Mouse (Mus musculus) midbrain, postnatal 0 days (tissue): ENCODE data around the gene Cetn2. TPM values are rescaled to one million over a fixed set of nuclear protein-coding genes. Genes with fewer than 3 reads are reported as not detected.

ENCODE experiments used
- ATAC-seq: fragments of 200-750 bp; cut with Nextera tagmentation; 2 replicates; pipeline ENCODE4 v1.8.0; 2017; ENCODE audit warnings: moderate number of reproducible peaks, mild to moderate bottlenecking, moderate TSS enrichment, moderate library complexity; ENCODE audit not compliant: low FRiP score
- DNase-seq: peaks from one replicate; pipeline ENCODE4 v3.0.0-alpha.2; 2015; ENCODE audit warnings: low spot score
- H3K27ac ChIP-seq: fragments of 300-500 bp; sonication (generic); 2 replicates; pipeline ENCODE4 v1.5.1; 2014; ENCODE audit warnings: low read depth, mild to moderate bottlenecking, low read length, mixed read lengths
- H3K27me3 ChIP-seq: fragments of 300-500 bp; sonication (generic); 2 replicates; pipeline ENCODE4 v1.6.1; 2014; ENCODE audit warnings: low read length, control low read depth, mixed read lengths; ENCODE audit not compliant: insufficient read depth
- H3K36me3 ChIP-seq: fragments of 300-500 bp; sonication (generic); 2 replicates; pipeline ENCODE4 v1.6.1; 2014; ENCODE audit warnings: low read length, control low read depth, mixed read lengths; ENCODE audit not compliant: insufficient read depth
- H3K4me1 ChIP-seq: fragments of 300-500 bp; sonication (generic); 2 replicates; pipeline ENCODE4 v1.6.1; 2014; ENCODE audit warnings: mild to moderate bottlenecking, control low read depth, antibody characterized with exemption, low read length, mixed read lengths; ENCODE audit not compliant: insufficient read depth
- H3K4me2 ChIP-seq: fragments of 300-500 bp; sonication (generic); 2 replicates; pipeline ENCODE4 v1.6.1; 2014; ENCODE audit warnings: low read depth, mild to moderate bottlenecking, low read length, mixed read lengths; ENCODE audit not compliant: poor library complexity, severe bottlenecking
- H3K4me3 ChIP-seq: fragments of 300-500 bp; sonication (generic); 2 replicates; pipeline ENCODE4 v1.5.1; 2014; ENCODE audit warnings: low read depth, mild to moderate bottlenecking, low read length, moderate library complexity
- H3K9ac ChIP-seq: fragments of 300-500 bp; sonication (generic); replicated peaks from 2 replicates; pipeline ENCODE4 v1.6.1; 2014; ENCODE audit warnings: mild to moderate bottlenecking, low read length, moderate library complexity, mixed read lengths; ENCODE audit not compliant: poor library complexity, severe bottlenecking
- H3K9me3 ChIP-seq: fragments of 300-500 bp; sonication (generic); 2 replicates; pipeline ENCODE4 v1.6.1; 2016; ENCODE audit warnings: low read length, control low read depth
- CTCF ChIP-seq: IDR thresholded peaks from 2 replicates; pipeline ENCODE4 v1.5.1; 2016; ENCODE audit warnings: antibody characterized with exemption, mild to moderate bottlenecking
- WGBS: fragments of 180-500 bp; shearing (Covaris S2); extraction: QIAGEN DNeasy Blood & Tissue Kit; methylation state at CpG from one replicate; pipeline ENCODE4 v1.1.7; 2014; 5-methylcytosine and 5-hydroxymethylcytosine counted together
- polyA plus RNA-seq: library from polyadenylated mRNA; unstranded; fragments of >200 nt; fragmentation: Nextera tagmentation; extraction: Ambion mirVana; gene quantifications from 2 replicates; pipeline ENCODE4 v1.2.1, GENCODE M21; 2015
- total RNA-seq: library from RNA; depleted of rRNA; stranded (reverse); fragments of >200 nt; gene quantifications from 2 replicates; pipeline ENCODE4 v1.2.3, GENCODE M21; 2014; rRNA removed

Cetn2 gene
- total and polyA plus RNA-seq, 2 experiments from 2014 or later, result 21.5 to 67.0 TPM

DNA sequence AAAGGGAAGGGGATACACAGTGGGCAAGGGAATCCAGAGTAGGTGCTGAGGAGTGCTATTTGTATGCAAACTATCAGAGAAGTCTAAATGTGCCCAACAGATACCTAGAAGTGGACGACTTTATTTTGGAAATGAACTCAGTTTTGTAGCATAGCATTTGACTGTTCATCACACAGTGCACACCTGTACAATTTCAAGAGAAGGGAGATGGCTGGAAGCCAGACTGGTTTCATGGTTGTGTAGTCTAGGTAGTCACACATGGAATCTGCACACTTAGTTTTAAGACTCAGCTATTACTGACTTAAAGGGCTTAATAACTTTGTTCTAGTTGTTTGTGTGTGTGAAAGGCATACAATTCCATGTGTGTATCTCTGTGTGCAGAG lies 22.2 kb downstream of the Cetn2 start:
- Histone ChIP-seq H3K36me3 (no peaks in the 10 kb centered on the region), H3K27me3 (no peaks in the 10 kb centered on the region), H3K27ac (no peak overlapping the region), H3K4me1 (no peaks in the 10 kb centered on the region), H3K4me3 (no peak overlapping the region), H3K4me2 (no peak overlapping the region), H3K9ac (no peak overlapping the region), H3K9me3 (no peaks in the 10 kb centered on the region)
- no peak for TF ChIP-seq CTCF
- 41% methylated on average over 1 of the region's 1 CpGs for WGBS
- ATAC-seq, result peak; percentile 47; the same call in 1 of the 2 replicates
- DNase-seq, result no peak

DNA sequence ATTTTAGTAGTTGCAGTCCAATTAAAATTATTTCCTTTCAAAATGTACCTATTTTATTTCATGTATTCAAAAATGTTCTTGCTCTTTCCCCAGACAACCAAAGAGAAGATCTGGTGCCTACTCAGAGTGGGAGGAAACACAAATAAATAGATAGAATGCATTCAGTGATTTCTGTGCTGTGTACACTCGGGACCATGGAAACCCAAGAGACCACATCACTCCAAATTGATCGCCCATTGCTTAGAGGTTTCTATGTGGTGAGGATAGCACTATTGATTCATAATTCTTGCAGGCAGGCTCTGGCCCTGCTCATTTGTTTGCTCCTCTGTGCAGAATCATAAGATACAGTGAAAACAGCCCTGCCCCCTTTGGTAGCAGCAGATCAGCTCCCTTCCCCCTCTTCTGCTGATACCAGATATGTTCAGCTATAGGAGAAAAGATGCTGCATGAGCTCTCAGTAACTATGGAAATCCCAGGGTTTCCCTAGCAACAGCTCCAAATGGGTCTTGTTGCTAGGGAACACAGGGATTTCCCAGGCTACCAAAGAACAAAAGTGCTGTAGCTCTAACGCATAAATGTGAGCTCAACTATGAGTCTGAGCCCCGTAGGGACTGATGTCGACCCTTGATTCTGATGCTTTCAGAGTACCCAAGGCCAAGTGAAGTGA lies 22.7 kb downstream of the Cetn2 start:
- Histone ChIP-seq H3K27ac (peak overlapping the region; percentile 67), H3K9me3 (no peaks in the 10 kb centered on the region), H3K4me1 (no peaks in the 10 kb centered on the region), H3K36me3 (no peaks in the 10 kb centered on the region), H3K4me2 (no peak overlapping the region), H3K27me3 (no peaks in the 10 kb centered on the region), H3K4me3 (no peak overlapping the region), H3K9ac (no peak overlapping the region)
- DNase-seq (peak; percentile 78), ATAC-seq (peak; percentile 91)
- TF ChIP-seq CTCF, result peak; percentile 12; the same call in 1 of the 2 replicates
- 26% methylated on average over 5 of the region's 5 CpGs for WGBS

Other genes with a start within 250 kb of the Cetn2 start
- gene Gabrq, start 93.2 kb downstream of the Cetn2 start, total RNA-seq, result 9.9 and 10.3 TPM in 2 replicates
- 4.6 and 4.9 TPM in 2 replicates for gene Gabrq, start 93.2 kb downstream of the Cetn2 start, polyA plus RNA-seq
- 41.5 and 43.8 TPM in 2 replicates for gene Nsdhl, start 146 bp upstream of the Cetn2 start, total RNA-seq
- gene Nsdhl, start 146 bp upstream of the Cetn2 start, polyA plus RNA-seq, result 42.6 and 45.4 TPM in 2 replicates
- 0.33 and 1.7 TPM in 2 replicates for gene Zfp185, start 68.9 kb upstream of the Cetn2 start, total RNA-seq
- gene Zfp185, start 68.9 kb upstream of the Cetn2 start, polyA plus RNA-seq, result 0.84 and 0.96 TPM in 2 replicates
- 0.27 and 0.57 TPM in 2 replicates for gene Pnma5, start 118.7 kb upstream of the Cetn2 start, total RNA-seq
- 0.31 and 0.37 TPM in 2 replicates for gene Pnma5, start 118.7 kb upstream of the Cetn2 start, polyA plus RNA-seq
- 17.1 and 18.4 TPM in 2 replicates for gene Pnma3, start 146.4 kb upstream of the Cetn2 start, total RNA-seq
- gene Pnma3, start 146.4 kb upstream of the Cetn2 start, polyA plus RNA-seq, result 5.7 and 7.5 TPM in 2 replicates
- gene Xlr4a, start 164.1 kb upstream of the Cetn2 start, total RNA-seq, result not detected in 2 replicates
- 1.1 TPM in 1 of 2 replicates, not detected in the other for gene Xlr4a, start 164.1 kb upstream of the Cetn2 start, polyA plus RNA-seq
- 0.60 and 5.7 TPM in 2 replicates for gene Xlr3a, start 178.7 kb upstream of the Cetn2 start, total RNA-seq
- gene Xlr3a, start 178.7 kb upstream of the Cetn2 start, polyA plus RNA-seq, result 3.4 and 4.7 TPM in 2 replicates
- gene Gm14685, start 198.6 kb upstream of the Cetn2 start, total RNA-seq, result 0.66 and 2.8 TPM in 2 replicates
- gene Gm14685, start 198.6 kb upstream of the Cetn2 start, polyA plus RNA-seq, result 1.4 and 1.5 TPM in 2 replicates
- gene Xlr5b, start 230.4 kb upstream of the Cetn2 start, total RNA-seq, result not detected in 2 replicates
- not detected in 2 replicates for gene Xlr5b, start 230.4 kb upstream of the Cetn2 start, polyA plus RNA-seq
- 1.1 and 2.8 TPM in 2 replicates for gene DXBay18, start 231.0 kb upstream of the Cetn2 start, total RNA-seq
- gene DXBay18, start 231.0 kb upstream of the Cetn2 start, polyA plus RNA-seq, result 1.3 and 1.4 TPM in 2 replicates